9 mouse cellular contexts compared by ENCODE assay signal in genomic region chr4:114901643-114902351, GRCm38 (mm10). TPM values are rescaled to one million over a fixed set of nuclear protein-coding genes. Genes with fewer than 3 reads are reported as not detected.
DNase-seq lines count a peak whose midpoint lies in the region; ATAC-seq and TF ChIP-seq lines count a peak whose summit lies in the region.
"Had no signal": no experiment of that assay in that cellular context is flagged by ENCODE, and none has a peak within 500 bp of the region (broad histone marks: within the 10 kb centered on the region; RNA-seq: fewer than 3 reads in every experiment).

No protein-coding gene starts in this region.

- no peaks in the 10 kb centered on the region for H3K9me3 ChIP-seq in embryonic facial prominence, embryonic 12.5 days
- H3K9me3 ChIP-seq in limb, embryonic 14.5 days (ENCODE audit: control insufficient read depth, low read length), result no peaks in the 10 kb centered on the region

- H3K27ac ChIP-seq in embryonic facial prominence, embryonic 12.5 days, result no peak overlapping the region
- H3K27ac ChIP-seq in limb, embryonic 14.5 days (replicated peaks; ENCODE audit: low read depth, low read length), result no peak overlapping the region

- peak; percentile 20 for DNase-seq in gastrocnemius, postnatal 10 days
- DNase-seq in gastrocnemius, postnatal 14 days, result no peak
- DNase-seq in CD4-positive helper T cell, adult 2 months (ENCODE audit: low read depth, low spot score), result peak; percentile 18
- DNase-seq in limb, embryonic 14.5 days (ENCODE audit: low spot score), result no peak
- DNase-seq in urinary bladder, postnatal 36 days (ENCODE audit: low spot score in 2 of 2), result no peak
- DNase-seq in spleen, adult 12 weeks (ENCODE audit: low spot score), result no peak
- no peak for DNase-seq in right cerebral cortex, postnatal 36 days (ENCODE audit: low spot score in 2 of 2)

- intact Hi-C loops in gastrocnemius, postnatal 14 days (cut with DNase I; ENCODE audit: low total_unique reads), result no loop called here

- H3K4me3 ChIP-seq in embryonic facial prominence, embryonic 12.5 days, result peak overlapping the region; percentile 36
- H3K4me3 ChIP-seq in limb, embryonic 14.5 days (replicated peaks; ENCODE audit: low read length), result peak overlapping the region; percentile 23

- H3K27me3 ChIP-seq in embryonic facial prominence, embryonic 12.5 days, result peaks cover 77% of the 10 kb centered on the region
- H3K27me3 ChIP-seq in limb, embryonic 14.5 days (ENCODE audit: control insufficient read depth, insufficient read depth, low read length), result peaks cover 86% of the 10 kb centered on the region

- under 1% methylated on average over 42 of the region's 42 CpGs for WGBS in embryonic facial prominence, embryonic 12.5 days
- WGBS in limb, embryonic 14.5 days, result under 1% methylated on average over 42 of the region's 42 CpGs

- ATAC-seq in embryonic facial prominence, embryonic 12.5 days (ENCODE audit: insufficient number of reproducible peaks, insufficient read depth, low FRiP score, low TSS enrichment), result 0 out of 2 replicates have a peak, but pooled peaks have one; percentile 20
- ATAC-seq in limb, embryonic 14.5 days (ENCODE audit: low FRiP score, low read depth), result peak; percentile 21; the same call in 1 of the 2 replicates

- H3K9ac ChIP-seq in embryonic facial prominence, embryonic 12.5 days, result peak overlapping the region; percentile 42
- H3K9ac ChIP-seq in limb, embryonic 14.5 days (ENCODE audit: low read depth, low read length, severe bottlenecking), result no peak overlapping the region

- peak overlapping the region; percentile 74 for H3K4me2 ChIP-seq in embryonic facial prominence, embryonic 12.5 days (replicated peaks)
- peak overlapping the region; percentile 44 for H3K4me2 ChIP-seq in limb, embryonic 14.5 days (replicated peaks; ENCODE audit: low read depth, low read length, severe bottlenecking)

- H3K36me3 ChIP-seq in embryonic facial prominence, embryonic 12.5 days, result 0 out of 2 replicates have a peak, but pooled peaks cover 2% of the 10 kb centered on the region
- H3K36me3 ChIP-seq in limb, embryonic 14.5 days (ENCODE audit: control insufficient read depth, insufficient read depth, low read length), result no peaks in the 10 kb centered on the region

- peaks cover 13% of the 10 kb centered on the region; the same call in 1 of the 2 replicates for H3K4me1 ChIP-seq in embryonic facial prominence, embryonic 12.5 days
- 0 out of 2 replicates have a peak, but pooled peaks cover 4% of the 10 kb centered on the region for H3K4me1 ChIP-seq in limb, embryonic 14.5 days (ENCODE audit: control insufficient read depth, insufficient read depth, low read length)

- no peak for TF ChIP-seq POLR2A in limb, embryonic 14.5 days (IDR thresholded peaks at IDR 0.05; ENCODE audit: borderline replicate concordance, extremely low read depth, insufficient read depth, insufficient read length)

RNA-seq across cellular contexts. Expression of gene Foxd2, which starts 6.9 kb away (rescaled TPM):
- under 1 TPM; 0.85 to 0.90 TPM for total RNA-seq in gastrocnemius, postnatal 10 days (2021)
- total RNA-seq in gastrocnemius, postnatal 14 days (2021), result under 1 TPM; 0.42 to 0.72 TPM
- 6.2 and 7.7 TPM in 2 replicates for polyA plus RNA-seq in embryonic facial prominence, embryonic 12.5 days (2016; fragmentation: Nextera tagmentation; extraction: Ambion mirVana)
- 3.9 and 6.6 TPM in 2 replicates for polyA plus RNA-seq in limb, embryonic 14.5 days (2012; rRNA removed)
- 1.2 and 1.5 TPM in 2 replicates for polyA plus RNA-seq in limb, embryonic 14.5 days (2014; fragmentation: Nextera tagmentation; extraction: Ambion mirVana)

RNA-seq across cellular contexts. Expression of gene Foxe3, which starts 24.0 kb away (rescaled TPM):
- total RNA-seq in gastrocnemius, postnatal 10 days (2021), result not detected
- total RNA-seq in gastrocnemius, postnatal 14 days (2021), result not detected
- 0.27 and 1.5 TPM in 2 replicates for polyA plus RNA-seq in embryonic facial prominence, embryonic 12.5 days (2016; fragmentation: Nextera tagmentation; extraction: Ambion mirVana)
- polyA plus RNA-seq in limb, embryonic 14.5 days (2012; rRNA removed), result not detected in 2 replicates
- polyA plus RNA-seq in limb, embryonic 14.5 days (2014; fragmentation: Nextera tagmentation; extraction: Ambion mirVana), result not detected in 2 replicates
- total RNA-seq: CH12.LX had no signal

Comparison
In these comparisons a context has a peak if more than half of its experiments do, and no peak if none do; other contexts are left out.
1. DNase-seq: peak in gastrocnemius, postnatal 10 days (single experiment) and CD4-positive helper T cell, adult 2 months (single experiment); none in gastrocnemius, postnatal 14 days (single experiment), limb, embryonic 14.5 days (single experiment), urinary bladder, postnatal 36 days (0 of 2), spleen, adult 12 weeks (single experiment) and right cerebral cortex, postnatal 36 days (0 of 2).